Mouse (Mus musculus) cerebellum, adult 2 months (tissue): ENCODE data around the gene Sh3pxd2a.
A peak's percentile ranks its signal among the peaks of the same experiment; 100 is the strongest.

ENCODE experiments used
- CTCF ChIP-seq: fragments of 200-500 bp; IDR thresholded peaks from 2 replicates; pipeline ENCODE4 v1.5.1; 2011; ENCODE audit warnings: low read depth, mild to moderate bottlenecking, control low read depth, low read length, moderate library complexity, borderline replicate concordance; ENCODE audit not compliant: insufficient read depth
- POLR2A ChIP-seq: fragments of 200-500 bp; IDR thresholded peaks from 2 replicates; pipeline ENCODE4 v1.6.1; 2011; ENCODE audit warnings: low read length, control low read depth, borderline replicate concordance; ENCODE audit not compliant: insufficient read depth

- TF ChIP-seq CTCF (peak; percentile 71; the same call in 1 of the 2 replicates), POLR2A (no peak)
These were observed 43.2 kb upstream of the Sh3pxd2a start for GRCm38 (mm10) chr19:47507128-47508121.
